Mouse (Mus musculus): Measurements from ENCODE around the gene Mtmr4. TPM values are rescaled to one million over a fixed set of nuclear protein-coding genes. Genes with fewer than 3 reads are reported as not detected.

Gene Mtmr4
- total and polyA plus RNA-seq, 3 experiments = 7.3 to 20.2 (median 14.3) TPM

GRCm38 (mm10) chr11:87665224-87665623 lies 73.3 kb downstream of the Mtmr4 start:
- Histone ChIP-seq H3K36me3 (replicated peaks) (peaks cover 12% of the 10 kb centered on the region), H3K27me3 (ENCODE audit: insufficient read depth, low read length) (0 out of 2 replicates have a peak, but pooled peaks cover 2% of the 10 kb centered on the region), H3K4me1 (ENCODE audit: insufficient read depth, low read depth, low read length) (peaks cover 49% of the 10 kb centered on the region), H3K9me3 (replicated peaks) (no peaks in the 10 kb centered on the region), H3K4me3 (ENCODE audit: low read depth, low read length) (peak overlapping the region; percentile 35; the same call in 1 of the 2 replicates)
- TF ChIP-seq POLR2AphosphoS5 (IDR thresholded peaks at IDR 0.05; ENCODE audit: insufficient replicate concordance, low read depth, low read length) = no peak
- no peak for TF ChIP-seq TAL1 (conservative IDR thresholded peaks at IDR 0.05; ENCODE audit: low read depth, low read length)
- TF ChIP-seq GATA1 (IDR thresholded peaks at IDR 0.05; ENCODE audit: borderline replicate concordance, low read length) = no peak
- TF ChIP-seq GATA2 (IDR thresholded peaks at IDR 0.05; ENCODE audit: borderline replicate concordance, low read depth, low read length) = no peak
- no peak for TF ChIP-seq CTCF (IDR thresholded peaks at IDR 0.05; ENCODE audit: low read depth, low read length)
- no peak for ATAC-seq (ENCODE audit: extremely low read depth, insufficient number of reproducible peaks, low FRiP score, poor library complexity, severe bottlenecking)
- DNase-seq (ENCODE audit: low spot score) = peak; percentile 37

DNA sequence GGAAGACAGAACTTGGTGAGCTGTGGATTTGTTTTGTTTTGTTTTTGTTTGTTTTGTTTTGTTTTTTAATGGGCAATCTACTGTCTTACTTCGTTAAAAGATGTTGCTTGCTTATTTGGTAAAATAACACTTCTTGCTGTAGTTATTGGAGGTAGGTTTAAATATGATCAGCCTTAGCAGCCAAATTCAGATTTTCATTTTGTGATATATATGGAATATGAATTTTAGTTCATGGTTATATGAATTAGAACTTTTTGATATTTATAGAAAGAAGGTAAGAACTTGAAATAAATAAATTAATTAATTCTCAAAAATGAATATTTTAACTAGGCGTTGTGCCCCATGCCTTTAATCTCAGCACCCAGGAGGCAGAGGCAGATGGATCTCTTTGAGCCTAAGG lies 73.7 kb downstream of the Mtmr4 start:
- H3K4me3 ChIP-seq (ENCODE audit: low read depth, low read length) = peak overlapping the region; percentile 65; the same call in 1 of the 2 replicates
- no peaks in the 10 kb centered on the region for H3K27me3 ChIP-seq (ENCODE audit: insufficient read depth, low read length)
- ATAC-seq (ENCODE audit: extremely low read depth, insufficient number of reproducible peaks, low FRiP score, poor library complexity, severe bottlenecking) (no peak), DNase-seq (ENCODE audit: low spot score) (no peak)
- H3K36me3 ChIP-seq (replicated peaks) = peaks cover 12% of the 10 kb centered on the region
- peaks cover 49% of the 10 kb centered on the region for H3K4me1 ChIP-seq (ENCODE audit: insufficient read depth, low read depth, low read length)
- no peaks in the 10 kb centered on the region for H3K9me3 ChIP-seq (replicated peaks)
- TF ChIP-seq GATA2 (IDR thresholded peaks at IDR 0.05; ENCODE audit: borderline replicate concordance, low read depth, low read length) (no peak), CTCF (IDR thresholded peaks at IDR 0.05; ENCODE audit: low read depth, low read length) (no peak), GATA1 (IDR thresholded peaks at IDR 0.05; ENCODE audit: borderline replicate concordance, low read length) (no peak), POLR2AphosphoS5 (IDR thresholded peaks at IDR 0.05; ENCODE audit: insufficient replicate concordance, low read depth, low read length) (no peak), TAL1 (conservative IDR thresholded peaks at IDR 0.05; ENCODE audit: low read depth, low read length) (no peak)

Other genes with a start within 250 kb of the Mtmr4 start
- not detected in 2 replicates for gene Ppm1e, start 233.1 kb upstream of the Mtmr4 start, total RNA-seq (2014; fragmentation: Nextera tagmentation)
- 0.70 and 0.82 TPM in 2 replicates for gene Ppm1e, start 233.1 kb upstream of the Mtmr4 start, total RNA-seq (2017)
- gene Ppm1e, start 233.1 kb upstream of the Mtmr4 start, polyA plus RNA-seq (2012) = not detected in 2 replicates
- gene Rad51c, start 187.2 kb upstream of the Mtmr4 start, total RNA-seq (2014; fragmentation: Nextera tagmentation) = 4.4 and 4.7 TPM in 2 replicates
- gene Rad51c, start 187.2 kb upstream of the Mtmr4 start, total RNA-seq (2017) = 3.8 and 5.8 TPM in 2 replicates
- 0.59 and 0.74 TPM in 2 replicates for gene Rad51c, start 187.2 kb upstream of the Mtmr4 start, polyA plus RNA-seq (2012)
- not detected in 2 replicates for gene Tex14, start 187.1 kb upstream of the Mtmr4 start, total RNA-seq (2014; fragmentation: Nextera tagmentation)
- 0.12 and 0.16 TPM in 2 replicates for gene Tex14, start 187.1 kb upstream of the Mtmr4 start, total RNA-seq (2017)
- gene Tex14, start 187.1 kb upstream of the Mtmr4 start, polyA plus RNA-seq (2012) = not detected in 2 replicates
- not detected in 2 replicates for gene Gm11492, start 25.5 kb upstream of the Mtmr4 start, total RNA-seq (2014; fragmentation: Nextera tagmentation)
- 0.05 TPM in 1 of 2 replicates, not detected in the other for gene Gm11492, start 25.5 kb upstream of the Mtmr4 start, total RNA-seq (2017)
- gene Gm11492, start 25.5 kb upstream of the Mtmr4 start, polyA plus RNA-seq (2012) = not detected in 2 replicates
- 3.1 TPM in 1 of 2 replicates, not detected in the other for gene Sept4, start 23.3 kb upstream of the Mtmr4 start, total RNA-seq (2014; fragmentation: Nextera tagmentation)
- gene Sept4, start 23.3 kb upstream of the Mtmr4 start, total RNA-seq (2017) = 1.2 and 2.6 TPM in 2 replicates
- gene Sept4, start 23.3 kb upstream of the Mtmr4 start, polyA plus RNA-seq (2012) = 0.61 and 0.91 TPM in 2 replicates
- gene Hsf5, start 25.0 kb downstream of the Mtmr4 start, total RNA-seq (2014; fragmentation: Nextera tagmentation) = 0.45 TPM in 1 of 2 replicates, not detected in the other
- 0.05 and 0.06 TPM in 2 replicates for gene Hsf5, start 25.0 kb downstream of the Mtmr4 start, total RNA-seq (2017)
- gene Hsf5, start 25.0 kb downstream of the Mtmr4 start, polyA plus RNA-seq (2012) = not detected in 2 replicates
- 28.4 and 31.1 TPM in 2 replicates for gene Rnf43, start 70.6 kb downstream of the Mtmr4 start, total RNA-seq (2014; fragmentation: Nextera tagmentation)
- gene Rnf43, start 70.6 kb downstream of the Mtmr4 start, total RNA-seq (2017) = 13.9 and 14.8 TPM in 2 replicates
- gene Rnf43, start 70.6 kb downstream of the Mtmr4 start, polyA plus RNA-seq (2012) = 5.4 and 8.7 TPM in 2 replicates
- gene Supt4a, start 145.4 kb downstream of the Mtmr4 start, total RNA-seq (2014; fragmentation: Nextera tagmentation) = 64.1 and 95.8 TPM in 2 replicates
- 155 and 172 TPM in 2 replicates for gene Supt4a, start 145.4 kb downstream of the Mtmr4 start, total RNA-seq (2017)
- gene Supt4a, start 145.4 kb downstream of the Mtmr4 start, polyA plus RNA-seq (2012) = 14.7 and 15.4 TPM in 2 replicates
- gene Tspoap1, start 168.4 kb downstream of the Mtmr4 start, total RNA-seq (2014; fragmentation: Nextera tagmentation) = 3.9 and 9.9 TPM in 2 replicates
- gene Tspoap1, start 168.4 kb downstream of the Mtmr4 start, total RNA-seq (2017) = 17.4 and 21.2 TPM in 2 replicates
- gene Tspoap1, start 168.4 kb downstream of the Mtmr4 start, polyA plus RNA-seq (2012) = 10.2 and 10.4 TPM in 2 replicates
- not detected in 2 replicates for gene Mpo, start 201.4 kb downstream of the Mtmr4 start, total RNA-seq (2014; fragmentation: Nextera tagmentation)
- 0.05 and 0.70 TPM in 2 replicates for gene Mpo, start 201.4 kb downstream of the Mtmr4 start, total RNA-seq (2017)
- gene Mpo, start 201.4 kb downstream of the Mtmr4 start, polyA plus RNA-seq (2012) = 1.6 and 1.7 TPM in 2 replicates
- not detected in 2 replicates for gene Lpo, start 236.1 kb downstream of the Mtmr4 start, total RNA-seq (2014; fragmentation: Nextera tagmentation)
- not detected in 2 replicates for gene Lpo, start 236.1 kb downstream of the Mtmr4 start, total RNA-seq (2017)
- not detected in 2 replicates for gene Lpo, start 236.1 kb downstream of the Mtmr4 start, polyA plus RNA-seq (2012)